Mouse (Mus musculus) limb, embryonic 10.5 days (tissue): ENCODE data around the gene Vapa. TPM values are rescaled to one million over a fixed set of nuclear protein-coding genes. Genes with fewer than 3 reads are reported as not detected.

ENCODE experiments used
- DNase-seq: peaks from one replicate; pipeline ENCODE4 v3.0.0-alpha.2; 2017; ENCODE audit warnings: low spot score
- H3K27ac ChIP-seq: fragments of 300-500 bp; sonication (generic); 2 replicates; pipeline ENCODE4 v1.5.1; 2016; ENCODE audit warnings: mild to moderate bottlenecking
- H3K27me3 ChIP-seq: fragments of 300-500 bp; sonication (generic); 2 replicates; pipeline ENCODE4 v1.6.1; 2016; ENCODE audit warnings: low read depth, mild to moderate bottlenecking; ENCODE audit not compliant: poor library complexity, severe bottlenecking
- H3K36me3 ChIP-seq: fragments of 300-500 bp; sonication (generic); 2 replicates; pipeline ENCODE4 v1.6.1; 2016; ENCODE audit warnings: mild to moderate bottlenecking, moderate library complexity
- H3K4me1 ChIP-seq: fragments of 300-500 bp; sonication (generic); 2 replicates; pipeline ENCODE4 v1.6.1; 2016
- H3K4me3 ChIP-seq: fragments of 300-500 bp; sonication (generic); 2 replicates; pipeline ENCODE4 v1.5.1; 2016; ENCODE audit warnings: mild to moderate bottlenecking, moderate library complexity
- H3K9me3 ChIP-seq: fragments of 300-500 bp; sonication (generic); replicated peaks from 2 replicates; pipeline ENCODE4 v1.6.1; 2016; ENCODE audit warnings: mild to moderate bottlenecking
- WGBS: fragments of 180-500 bp; shearing (Covaris S2); methylation state at CpG from one replicate; pipeline ENCODE4 v1.1.7; 2016; 5-methylcytosine and 5-hydroxymethylcytosine counted together
- polyA plus RNA-seq: library from polyadenylated mRNA; unstranded; fragments of >200 nt; fragmentation: Nextera tagmentation; extraction: Ambion mirVana; gene quantifications from 2 replicates; pipeline ENCODE4 v1.2.1, GENCODE M21; 2016

The Vapa gene
- polyA plus RNA-seq, 1 experiment from 2014 or later: 165 TPM

- DNase-seq: no peak
- H3K27me3 ChIP-seq: no peaks in the 10 kb centered on the region
- H3K9me3 ChIP-seq: no peaks in the 10 kb centered on the region
- no peak overlapping the region for H3K27ac ChIP-seq
- 94% methylated on average over 7 of the region's 7 CpGs for WGBS
- no peak overlapping the region for H3K4me3 ChIP-seq
- peaks cover 52% of the 10 kb centered on the region for H3K36me3 ChIP-seq
- no peaks in the 10 kb centered on the region for H3K4me1 ChIP-seq
These were observed 33.6 kb downstream of the Vapa start for GRCm38 (mm10) chr17:65579766-65580165.

DNA sequence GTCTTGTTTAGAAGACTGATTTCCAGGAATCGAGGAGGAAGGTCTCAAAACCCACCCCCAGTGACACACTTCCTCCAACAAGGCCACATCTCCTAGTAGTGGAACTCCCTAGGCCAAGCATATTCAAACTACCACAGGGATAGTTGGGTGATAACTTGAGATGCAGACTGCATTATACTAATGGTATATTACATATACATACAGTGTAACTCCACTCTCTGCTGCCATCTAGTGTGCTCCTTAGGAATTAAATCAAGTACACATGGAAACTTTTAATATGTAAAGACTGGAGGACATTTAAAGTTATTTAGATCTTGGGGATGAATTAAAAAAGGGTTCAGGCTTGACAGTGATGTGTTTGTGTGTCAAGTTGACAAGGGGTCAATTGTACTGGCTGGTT is 38.0 kb downstream of the Vapa start:
- 0 out of 2 replicates have a peak, but pooled peaks cover 3% of the 10 kb centered on the region for H3K4me1 ChIP-seq
- no peak overlapping the region for H3K4me3 ChIP-seq
- 78% methylated on average over 1 of the region's 1 CpGs for WGBS

GRCm38 (mm10) chr17:65574850-65575249 is 38.5 kb downstream of the Vapa start:
- no peak overlapping the region for H3K27ac ChIP-seq
- H3K4me3 ChIP-seq: no peak overlapping the region
- H3K4me1 ChIP-seq: 0 out of 2 replicates have a peak, but pooled peaks cover 3% of the 10 kb centered on the region
- WGBS: 77% methylated on average over 8 of the region's 8 CpGs
- no peak for DNase-seq
- H3K9me3 ChIP-seq: no peaks in the 10 kb centered on the region
- H3K27me3 ChIP-seq: no peaks in the 10 kb centered on the region
- peaks cover 24% of the 10 kb centered on the region for H3K36me3 ChIP-seq

More for the DNA sequence above, 38.0 kb downstream of the Vapa start:
- Histone ChIP-seq H3K36me3 (peaks cover 29% of the 10 kb centered on the region), H3K9me3 (no peaks in the 10 kb centered on the region), H3K27me3 (no peaks in the 10 kb centered on the region), H3K27ac (no peak overlapping the region)
- no peak for DNase-seq

DNA sequence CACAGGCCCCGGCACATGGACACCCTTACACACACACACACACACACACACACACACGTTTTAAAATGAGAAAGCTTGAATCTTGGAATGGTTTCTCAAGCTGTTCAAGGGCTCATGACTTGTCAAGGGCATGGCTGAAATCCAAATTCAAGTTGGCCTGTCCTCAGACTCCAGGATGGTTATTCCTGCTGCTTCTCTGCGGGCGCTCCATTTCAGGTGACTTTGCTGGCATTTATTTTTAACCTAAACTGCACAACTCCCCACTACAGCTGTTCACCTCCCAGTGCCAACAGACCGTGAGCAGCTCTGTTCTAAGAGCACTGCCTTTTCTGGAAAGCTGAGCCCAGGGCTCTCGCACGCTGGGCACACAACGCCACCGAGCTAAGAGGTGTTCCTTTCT is 41.5 kb downstream of the Vapa start:
- Histone ChIP-seq H3K4me1 (0 out of 2 replicates have a peak, but pooled peaks cover 3% of the 10 kb centered on the region), H3K36me3 (peaks cover 3% of the 10 kb centered on the region; the same call in 1 of the 2 replicates), H3K4me3 (no peak overlapping the region), H3K27ac (no peak overlapping the region), H3K27me3 (no peaks in the 10 kb centered on the region), H3K9me3 (no peaks in the 10 kb centered on the region)
- no peak for DNase-seq
- WGBS: 88% methylated on average over 9 of the region's 9 CpGs

GRCm38 (mm10) chr17:65571466-65571865 is 41.9 kb downstream of the Vapa start:
- WGBS: 88% methylated on average over 8 of the region's 8 CpGs
- Histone ChIP-seq H3K4me3 (no peak overlapping the region), H3K27me3 (no peaks in the 10 kb centered on the region), H3K9me3 (no peaks in the 10 kb centered on the region), H3K27ac (no peak overlapping the region), H3K4me1 (0 out of 2 replicates have a peak, but pooled peaks cover 3% of the 10 kb centered on the region), H3K36me3 (no peaks in the 10 kb centered on the region)
- DNase-seq: no peak

DNA sequence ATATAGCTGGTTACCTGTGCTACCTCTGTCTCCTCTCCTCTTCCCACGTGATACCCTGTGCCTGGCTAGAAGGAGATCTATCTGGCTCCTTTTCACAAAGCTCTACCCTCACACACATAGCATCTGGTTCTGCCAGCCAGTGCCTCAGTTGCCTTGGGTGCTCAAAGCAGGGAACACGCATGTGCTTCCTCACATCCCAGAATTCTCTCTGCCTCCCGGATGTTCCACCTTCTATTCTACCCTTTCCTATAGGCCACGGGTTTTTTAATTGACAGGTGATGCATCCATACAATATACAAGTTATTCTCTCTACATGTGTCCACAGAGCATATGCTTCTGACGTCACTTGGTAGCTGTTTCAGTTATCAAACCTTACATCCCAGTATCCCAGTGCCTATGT is 49.2 kb downstream of the Vapa start:
- H3K27ac ChIP-seq: no peak overlapping the region
- H3K4me1 ChIP-seq: no peaks in the 10 kb centered on the region
- WGBS: 83% methylated on average over 5 of the region's 5 CpGs
- no peaks in the 10 kb centered on the region for H3K27me3 ChIP-seq
- no peaks in the 10 kb centered on the region for H3K9me3 ChIP-seq
- no peak overlapping the region for H3K4me3 ChIP-seq
- H3K36me3 ChIP-seq: no peaks in the 10 kb centered on the region
- no peak for DNase-seq

GRCm38 (mm10) chr17:65563345-65563744 is 50.0 kb downstream of the Vapa start:
- Histone ChIP-seq H3K9me3 (no peaks in the 10 kb centered on the region), H3K4me3 (no peak overlapping the region), H3K36me3 (no peaks in the 10 kb centered on the region), H3K27me3 (no peaks in the 10 kb centered on the region), H3K27ac (no peak overlapping the region), H3K4me1 (no peaks in the 10 kb centered on the region)
- 69% methylated on average over 6 of the region's 6 CpGs for WGBS
- DNase-seq: no peak

GRCm38 (mm10) chr17:65562761-65563160 is 50.6 kb downstream of the Vapa start:
- no peaks in the 10 kb centered on the region for H3K9me3 ChIP-seq
- H3K36me3 ChIP-seq: no peaks in the 10 kb centered on the region
- 9% methylated on average over 5 of the region's 5 CpGs for WGBS
- no peak overlapping the region for H3K27ac ChIP-seq
- DNase-seq: peak; percentile 51
- no peaks in the 10 kb centered on the region for H3K27me3 ChIP-seq
- no peaks in the 10 kb centered on the region for H3K4me1 ChIP-seq
- H3K4me3 ChIP-seq: no peak overlapping the region

GRCm38 (mm10) chr17:65561361-65562015 is 51.9 kb downstream of the Vapa start:
- no peaks in the 10 kb centered on the region for H3K9me3 ChIP-seq
- H3K27me3 ChIP-seq: no peaks in the 10 kb centered on the region
- 92% methylated on average over 6 of the region's 6 CpGs for WGBS
- DNase-seq: no peak
- H3K27ac ChIP-seq: no peak overlapping the region
- no peaks in the 10 kb centered on the region for H3K36me3 ChIP-seq
- H3K4me3 ChIP-seq: no peak overlapping the region
- no peaks in the 10 kb centered on the region for H3K4me1 ChIP-seq

GRCm38 (mm10) chr17:65559273-65559672 is 54.1 kb downstream of the Vapa start:
- no peak overlapping the region for H3K27ac ChIP-seq
- H3K9me3 ChIP-seq: no peaks in the 10 kb centered on the region
- H3K4me1 ChIP-seq: no peaks in the 10 kb centered on the region
- no peak overlapping the region for H3K4me3 ChIP-seq
- H3K27me3 ChIP-seq: no peaks in the 10 kb centered on the region
- DNase-seq: no peak
- WGBS: 58% methylated on average over 5 of the region's 5 CpGs
- no peaks in the 10 kb centered on the region for H3K36me3 ChIP-seq

- H3K27ac ChIP-seq: no peak overlapping the region
- no peak for DNase-seq
- no peaks in the 10 kb centered on the region for H3K4me1 ChIP-seq
- H3K9me3 ChIP-seq: no peaks in the 10 kb centered on the region
- 58% methylated on average over 9 of the region's 9 CpGs for WGBS
- H3K27me3 ChIP-seq: no peaks in the 10 kb centered on the region
- no peak overlapping the region for H3K4me3 ChIP-seq
- H3K36me3 ChIP-seq: no peaks in the 10 kb centered on the region
These were observed 54.6 kb downstream of the Vapa start for GRCm38 (mm10) chr17:65558788-65559187.

DNA sequence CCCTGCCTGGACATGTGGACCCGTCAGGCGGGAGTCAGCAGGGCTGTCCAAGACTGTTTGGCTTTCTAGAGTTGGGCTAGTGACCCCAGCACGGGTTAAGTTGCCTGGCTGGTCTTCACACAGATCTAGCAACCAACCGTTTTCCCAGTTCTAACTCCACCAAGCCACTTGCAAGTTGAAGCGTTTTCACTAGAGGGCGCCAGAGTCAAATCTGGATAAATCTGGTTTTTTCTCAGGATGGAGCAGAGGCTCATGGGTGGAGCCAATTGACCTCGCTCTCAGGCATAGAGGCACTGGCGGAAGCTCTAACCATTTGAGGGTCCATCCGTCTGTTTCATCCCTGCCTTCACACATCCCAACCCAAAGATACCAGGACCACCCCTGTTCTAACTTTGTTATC is 55.1 kb downstream of the Vapa start:
- H3K27me3 ChIP-seq: no peaks in the 10 kb centered on the region
- no peaks in the 10 kb centered on the region for H3K36me3 ChIP-seq
- no peak overlapping the region for H3K27ac ChIP-seq
- no peak overlapping the region for H3K4me3 ChIP-seq
- WGBS: 46% methylated on average over 9 of the region's 9 CpGs
- DNase-seq: peak; percentile 52
- no peaks in the 10 kb centered on the region for H3K4me1 ChIP-seq
- no peaks in the 10 kb centered on the region for H3K9me3 ChIP-seq

- no peak for DNase-seq
- Histone ChIP-seq H3K27me3 (no peaks in the 10 kb centered on the region), H3K9me3 (no peaks in the 10 kb centered on the region), H3K36me3 (no peaks in the 10 kb centered on the region), H3K27ac (no peak overlapping the region), H3K4me1 (no peaks in the 10 kb centered on the region), H3K4me3 (no peak overlapping the region)
- 81% methylated on average over 6 of the region's 6 CpGs for WGBS
These were observed 56.1 kb downstream of the Vapa start for GRCm38 (mm10) chr17:65557212-65557611.

- no peak for DNase-seq
- Histone ChIP-seq H3K4me3 (no peak overlapping the region), H3K9me3 (no peaks in the 10 kb centered on the region), H3K27me3 (no peaks in the 10 kb centered on the region), H3K36me3 (no peaks in the 10 kb centered on the region), H3K4me1 (no peaks in the 10 kb centered on the region), H3K27ac (no peak overlapping the region)
- WGBS: 77% methylated on average over 10 of the region's 10 CpGs
These were observed 56.6 kb downstream of the Vapa start for GRCm38 (mm10) chr17:65556798-65557197.
